Mouse (Mus musculus) embryonic facial prominence, embryonic 14.5 days (tissue): ENCODE data around the gene Mcrs1. TPM values are rescaled to one million over a fixed set of nuclear protein-coding genes. Genes with fewer than 3 reads are reported as not detected.

Experiments
- ATAC-seq: fragments of 200-750 bp; cut with Nextera tagmentation; 2 replicates; pipeline ENCODE4 v1.8.0; 2017; ENCODE audit warnings: low read depth, moderate number of reproducible peaks, moderate TSS enrichment
- DNase-seq: peaks from one replicate; pipeline ENCODE4 v3.0.0-alpha.2; 2015; ENCODE audit warnings: low spot score
- H3K27ac ChIP-seq: fragments of 300-500 bp; sonication (generic); replicated peaks from 2 replicates; pipeline ENCODE4 v1.5.1; 2014; ENCODE audit warnings: low read depth, mild to moderate bottlenecking, low read length, moderate library complexity
- H3K27me3 ChIP-seq: fragments of 300-500 bp; sonication (generic); replicated peaks from 2 replicates; pipeline ENCODE4 v1.6.1; 2014; ENCODE audit warnings: low read length; ENCODE audit not compliant: control insufficient read depth, insufficient read depth
- H3K36me3 ChIP-seq: fragments of 300-500 bp; sonication (generic); 2 replicates; pipeline ENCODE4 v1.6.1; 2014; ENCODE audit warnings: low read length, mixed read lengths; ENCODE audit not compliant: control insufficient read depth, insufficient read depth
- H3K4me1 ChIP-seq: fragments of 300-500 bp; sonication (generic); 2 replicates; pipeline ENCODE4 v1.6.1; 2014; ENCODE audit warnings: antibody characterized with exemption, low read length; ENCODE audit not compliant: control insufficient read depth, insufficient read depth
- H3K4me2 ChIP-seq: fragments of 300-500 bp; sonication (generic); 2 replicates; pipeline ENCODE4 v1.6.1; 2014; ENCODE audit warnings: low read depth, mild to moderate bottlenecking, low read length, moderate library complexity, mixed read lengths
- H3K4me3 ChIP-seq: fragments of 300-500 bp; sonication (generic); 2 replicates; pipeline ENCODE4 v1.5.1; 2014; ENCODE audit warnings: low read depth, mild to moderate bottlenecking, low read length
- H3K9ac ChIP-seq: fragments of 300-500 bp; sonication (generic); 2 replicates; pipeline ENCODE4 v1.6.1; 2014; ENCODE audit warnings: low read depth, mild to moderate bottlenecking, low read length, moderate library complexity, mixed read lengths
- H3K9me3 ChIP-seq: fragments of 300-500 bp; sonication (generic); 2 replicates; pipeline ENCODE4 v1.6.1; 2016; ENCODE audit warnings: low read length; ENCODE audit not compliant: control insufficient read depth
- WGBS: fragments of 180-500 bp; shearing (Covaris S2); extraction: QIAGEN DNeasy Blood & Tissue Kit; methylation state at CpG from one replicate; pipeline ENCODE4 v1.1.7; 2014; 5-methylcytosine and 5-hydroxymethylcytosine counted together
- polyA plus RNA-seq: library from polyadenylated mRNA; unstranded; fragments of >200 nt; fragmentation: Nextera tagmentation; extraction: Ambion mirVana; gene quantifications from 2 replicates; pipeline ENCODE4 v1.2.1, GENCODE M21; 2014

Gene Mcrs1
- polyA plus RNA-seq: 115 and 130 TPM in 2 replicates

DNA sequence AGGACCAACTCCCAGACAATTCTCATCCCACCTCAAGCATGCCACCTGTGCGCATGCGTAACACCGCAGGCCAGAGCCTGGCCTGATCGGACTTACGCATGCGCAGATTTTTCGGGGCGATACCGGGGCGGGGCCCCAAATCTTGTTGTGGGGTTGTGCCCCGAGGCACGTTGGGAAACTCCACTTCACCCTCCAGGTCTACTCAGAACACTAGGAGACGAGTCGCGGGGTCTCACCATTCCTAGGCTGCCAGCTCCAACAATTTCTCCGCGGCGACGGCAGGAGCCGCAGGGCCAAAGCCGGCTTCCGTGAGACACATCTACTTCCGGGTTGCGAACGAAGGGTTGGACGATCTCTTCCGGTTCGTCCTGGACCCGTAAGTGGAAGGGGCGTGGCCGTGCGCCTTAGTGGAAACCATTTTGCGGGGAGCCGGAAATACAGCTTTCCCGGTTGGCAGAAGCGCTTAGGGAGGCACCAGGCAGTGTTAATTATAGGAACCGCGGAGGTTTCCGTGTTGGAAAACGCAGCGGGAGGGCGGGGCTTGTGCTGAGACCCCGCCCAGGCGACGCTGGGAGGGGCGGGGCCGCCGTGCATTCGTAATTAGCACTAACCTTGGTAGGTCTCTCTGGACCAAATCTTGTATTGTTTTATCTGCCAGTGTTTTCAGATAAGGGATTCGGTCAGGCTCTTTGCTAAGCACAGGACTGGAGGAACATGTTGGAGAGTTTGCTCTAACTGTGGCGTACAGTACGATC is at the start of gene Mcrs1:
Mcrs1 (minus strand) TSS at position 336 of the 755 bp plus-strand sequence.
- Histone ChIP-seq H3K4me2 (peak within 1 kb of the TSS; percentile 68), H3K4me3 (peak within 1 kb of the TSS; percentile 50), H3K27ac (peak within 1 kb of the TSS; percentile 96), H3K4me1 (no peaks in the 10 kb centered on the region), H3K9ac (peak within 1 kb of the TSS; percentile 71), H3K9me3 (no peaks in the 10 kb centered on the region), H3K27me3 (no peaks in the 10 kb centered on the region), H3K36me3 (peaks cover 31% of the 10 kb centered on the region)
- ATAC-seq (peak; percentile 95), DNase-seq (peak; percentile 100)
- 0% methylated on average over 52 of the region's 52 CpGs for WGBS

DNA sequence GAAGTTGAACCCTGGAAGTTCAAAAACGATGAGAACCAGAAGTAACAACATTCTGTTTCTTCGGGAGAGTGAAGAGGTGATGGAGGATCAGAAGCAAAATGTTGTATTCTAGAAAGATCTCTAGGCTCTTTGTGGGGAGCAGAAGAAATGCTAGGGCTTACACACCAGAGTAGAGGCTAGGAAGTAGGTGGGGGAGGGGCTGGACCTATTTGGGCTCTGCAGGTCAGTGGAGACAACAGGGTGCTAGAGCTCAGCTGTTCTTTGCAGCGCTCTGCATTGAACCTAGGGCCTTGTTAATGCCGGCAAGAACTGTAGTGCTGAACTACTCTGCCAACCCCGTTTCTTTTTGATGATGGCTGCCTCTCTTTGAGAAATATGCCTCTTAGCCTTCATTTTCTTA is 44.5 kb upstream of the Mcrs1 start:
- Histone ChIP-seq H3K27ac (peak overlapping the region; percentile 82), H3K4me3 (peak overlapping the region; percentile 59; the same call in 1 of the 2 replicates), H3K4me1 (peaks cover 11% of the 10 kb centered on the region; the same call in 1 of the 2 replicates), H3K9me3 (no peaks in the 10 kb centered on the region), H3K9ac (no peak overlapping the region; the same call in 1 of the 2 replicates), H3K27me3 (no peaks in the 10 kb centered on the region), H3K4me2 (peak overlapping the region; percentile 55), H3K36me3 (no peaks in the 10 kb centered on the region)
- no peak for ATAC-seq
- 38% methylated on average over 5 of the region's 5 CpGs for WGBS
- DNase-seq: no peak

DNA sequence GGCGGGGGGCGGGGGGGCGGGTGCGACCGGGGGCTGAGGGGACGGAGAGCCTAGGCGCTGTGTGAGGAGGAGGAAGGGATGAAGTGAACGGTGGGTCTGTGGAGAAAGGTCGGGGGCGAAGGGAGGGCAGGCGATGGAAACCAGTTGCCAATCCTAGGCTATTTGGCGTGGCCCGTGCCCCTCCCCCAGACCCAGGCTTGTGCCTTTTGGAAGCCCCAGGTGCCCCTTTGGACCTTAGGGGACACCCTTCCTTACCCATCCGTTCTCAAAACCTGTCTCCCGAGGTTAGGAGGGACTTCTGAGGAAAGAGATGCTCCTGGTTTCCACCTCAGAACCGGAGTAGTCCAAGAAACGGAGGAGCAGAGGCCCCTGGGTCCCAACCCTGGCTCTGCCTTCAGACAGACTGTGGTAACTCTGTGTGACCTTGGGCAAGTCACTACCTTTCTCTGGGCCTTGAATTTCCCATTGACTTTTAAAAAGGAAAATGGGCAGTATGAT is 43.8 kb upstream of the Mcrs1 start, which contains the start of gene Fam186b:
Fam186b (minus strand) TSS at position 405 of the 498 bp plus-strand sequence.
- Histone ChIP-seq H3K9me3 (no peaks in the 10 kb centered on the region), H3K27me3 (no peaks in the 10 kb centered on the region), H3K36me3 (no peaks in the 10 kb centered on the region), H3K4me2 (peak within 1 kb of the TSS; percentile 55), H3K27ac (peak within 1 kb of the TSS; percentile 82), H3K9ac (peak within 1 kb of the TSS; percentile 72), H3K4me3 (peak within 1 kb of the TSS; percentile 59), H3K4me1 (peaks cover 11% of the 10 kb centered on the region; the same call in 1 of the 2 replicates)
- no peak for DNase-seq
- peak; percentile 12; the same call in 1 of the 2 replicates for ATAC-seq
- WGBS: under 1% methylated on average over 14 of the region's 17 CpGs

DNA sequence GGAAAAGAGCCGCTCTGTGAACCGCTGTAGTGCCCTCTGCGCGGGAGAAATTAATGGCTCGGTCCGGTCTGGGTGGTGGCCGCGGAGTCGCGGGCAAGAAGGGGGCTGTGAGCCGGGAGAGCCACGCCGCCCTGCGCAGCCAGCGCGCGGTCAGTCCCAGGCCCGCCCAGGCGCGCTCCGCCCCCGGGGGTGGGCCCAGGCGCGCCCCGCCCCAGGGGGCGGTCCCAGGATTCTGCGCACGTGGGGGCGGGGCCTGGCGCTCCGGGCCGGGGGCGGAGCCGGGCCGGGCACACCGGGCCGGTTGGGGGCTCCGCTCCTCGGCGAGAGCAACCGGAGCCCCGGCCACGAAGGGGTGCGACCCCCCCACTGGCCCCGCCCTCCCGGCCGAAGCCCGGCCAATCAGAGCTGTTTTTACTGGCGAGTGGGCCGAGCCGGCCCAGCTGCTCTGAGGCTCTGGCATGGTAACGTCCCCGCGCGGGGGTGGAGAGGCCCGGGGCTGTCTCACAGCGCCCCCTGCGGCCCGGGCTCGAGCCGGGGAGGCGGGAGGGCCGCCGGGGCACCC is 43.1 kb upstream of the Mcrs1 start, which contains the start of gene Prpf40b:
Prpf40b (plus strand) TSS at position 275 of the 562 bp plus-strand sequence.
- WGBS: under 1% methylated on average over 23 of the region's 64 CpGs
- peak within 1 kb of the TSS; percentile 82 for H3K27ac ChIP-seq
- ATAC-seq: peak; percentile 96
- H3K36me3 ChIP-seq: no peaks in the 10 kb centered on the region
- peak; percentile 94 for DNase-seq
- H3K4me1 ChIP-seq: peaks cover 11% of the 10 kb centered on the region; the same call in 1 of the 2 replicates
- peak within 1 kb of the TSS; percentile 72 for H3K9ac ChIP-seq
- H3K4me2 ChIP-seq: peak within 1 kb of the TSS; percentile 55
- peak within 1 kb of the TSS; percentile 59 for H3K4me3 ChIP-seq
- H3K9me3 ChIP-seq: no peaks in the 10 kb centered on the region
- no peaks in the 10 kb centered on the region for H3K27me3 ChIP-seq

DNA sequence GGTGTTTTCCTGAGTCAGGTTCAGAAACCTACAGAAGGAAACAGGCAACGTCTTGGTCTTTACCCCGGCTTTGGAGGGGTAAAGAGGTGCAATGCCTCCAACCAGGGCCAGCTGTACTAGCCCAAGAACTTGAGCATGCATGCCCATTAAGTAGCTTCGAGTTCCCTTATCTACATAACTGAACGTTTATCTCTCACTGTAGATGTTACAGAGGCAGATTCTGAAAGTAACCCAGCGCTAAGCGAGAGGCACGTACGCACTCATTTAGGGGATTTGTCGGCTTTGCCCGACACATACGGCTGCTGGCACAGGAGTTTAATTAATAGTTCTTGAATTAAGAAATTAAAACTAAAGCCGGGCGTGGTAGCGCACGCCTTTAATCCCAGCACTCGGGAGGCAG is 42.5 kb upstream of the Mcrs1 start:
- WGBS: 30% methylated on average over 16 of the region's 16 CpGs
- no peak for ATAC-seq
- Histone ChIP-seq H3K4me2 (peak overlapping the region; percentile 55), H3K4me3 (peak overlapping the region; percentile 59), H3K9me3 (no peaks in the 10 kb centered on the region), H3K36me3 (no peaks in the 10 kb centered on the region), H3K27ac (peak overlapping the region; percentile 82), H3K27me3 (no peaks in the 10 kb centered on the region), H3K4me1 (peaks cover 11% of the 10 kb centered on the region; the same call in 1 of the 2 replicates), H3K9ac (peak overlapping the region; percentile 72)
- no peak for DNase-seq

DNA sequence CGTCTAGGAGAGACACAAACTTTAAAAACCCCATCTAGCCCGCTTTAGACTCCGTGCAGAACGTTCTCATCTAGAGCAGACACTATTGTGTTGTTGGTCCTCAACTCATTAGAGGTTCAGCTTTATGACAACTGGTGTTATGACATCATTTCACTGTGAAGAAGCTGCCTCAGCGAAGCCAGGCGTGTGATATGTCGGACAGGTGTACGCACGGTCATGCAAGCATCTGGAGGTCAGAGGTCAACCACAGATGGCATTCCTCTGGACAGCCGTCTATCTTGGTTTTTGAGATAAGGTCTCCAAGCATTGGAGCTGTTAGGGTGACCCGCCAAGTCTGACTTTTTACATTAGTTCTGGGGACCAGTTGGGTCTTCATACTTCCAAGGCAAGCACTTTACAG is 38.8 kb upstream of the Mcrs1 start:
- H3K27me3 ChIP-seq: no peaks in the 10 kb centered on the region
- H3K4me1 ChIP-seq: 0 out of 2 replicates have a peak, but pooled peaks cover 5% of the 10 kb centered on the region
- no peak overlapping the region for H3K27ac ChIP-seq
- DNase-seq: no peak
- H3K4me3 ChIP-seq: no peak overlapping the region
- H3K4me2 ChIP-seq: no peak overlapping the region
- 77% methylated on average over 11 of the region's 11 CpGs for WGBS
- H3K9me3 ChIP-seq: no peaks in the 10 kb centered on the region
- no peak overlapping the region for H3K9ac ChIP-seq
- no peaks in the 10 kb centered on the region for H3K36me3 ChIP-seq
- no peak for ATAC-seq

DNA sequence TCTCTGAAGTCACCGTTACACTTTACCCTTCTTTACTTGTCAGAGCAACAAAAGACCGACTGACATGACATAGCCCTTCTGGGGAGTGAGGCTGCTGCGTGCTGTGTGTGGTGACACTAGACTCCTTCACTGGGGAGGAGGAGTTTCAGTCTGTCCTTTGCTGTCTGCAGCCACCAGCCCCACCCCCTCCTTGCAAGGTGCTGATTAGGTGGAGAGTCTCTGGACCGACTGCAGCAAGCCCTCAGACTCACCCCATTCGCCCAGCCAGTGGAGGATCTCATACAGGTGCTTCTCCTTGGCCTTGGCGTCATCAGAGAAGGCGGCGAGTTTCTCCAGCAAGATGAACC is 33.4 kb upstream of the Mcrs1 start:
- no peak overlapping the region for H3K9ac ChIP-seq
- H3K4me2 ChIP-seq: no peak overlapping the region
- H3K36me3 ChIP-seq: no peaks in the 10 kb centered on the region
- WGBS: 64% methylated on average over 7 of the region's 8 CpGs
- H3K27ac ChIP-seq: no peak overlapping the region
- DNase-seq: no peak
- 0 out of 2 replicates have a peak, but pooled peaks have one; percentile 15 for ATAC-seq
- H3K9me3 ChIP-seq: no peaks in the 10 kb centered on the region
- no peak overlapping the region for H3K4me3 ChIP-seq
- no peaks in the 10 kb centered on the region for H3K27me3 ChIP-seq
- no peaks in the 10 kb centered on the region for H3K4me1 ChIP-seq

DNA sequence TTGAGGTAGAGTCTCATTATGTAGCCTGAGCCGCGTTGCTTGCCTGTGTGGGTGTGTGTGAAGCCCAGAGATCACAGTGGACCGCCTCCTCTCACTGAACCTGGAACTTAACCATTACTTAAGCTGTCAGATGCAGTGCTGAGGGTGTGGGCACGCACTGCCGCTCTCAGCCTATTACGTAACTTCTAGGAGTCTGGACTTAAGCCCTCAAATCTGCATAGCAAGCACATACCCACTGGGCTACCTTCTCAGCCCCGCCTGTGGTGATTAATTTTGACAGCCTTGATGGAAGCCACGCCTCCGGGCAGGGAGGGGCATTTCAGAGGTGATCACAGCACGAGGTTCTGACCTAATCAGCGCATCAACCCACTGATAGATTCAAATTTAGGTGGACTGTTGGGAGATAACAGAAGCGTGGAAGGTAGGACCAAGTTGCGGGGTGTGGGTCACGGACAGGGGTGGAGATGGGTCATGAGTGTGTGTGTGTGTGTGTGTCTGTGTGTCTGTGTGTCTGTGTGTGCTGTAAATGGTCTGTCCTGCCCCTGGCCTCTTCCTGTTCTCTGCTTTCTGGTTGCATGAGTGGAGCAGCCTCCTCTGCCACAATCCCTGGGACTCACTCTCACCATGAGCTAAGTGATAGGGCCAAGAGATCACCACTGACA is 32.9 kb upstream of the Mcrs1 start:
- Histone ChIP-seq H3K4me2 (no peak overlapping the region), H3K27ac (no peak overlapping the region), H3K27me3 (no peaks in the 10 kb centered on the region), H3K4me1 (no peaks in the 10 kb centered on the region), H3K9me3 (no peaks in the 10 kb centered on the region), H3K36me3 (no peaks in the 10 kb centered on the region), H3K9ac (no peak overlapping the region), H3K4me3 (no peak overlapping the region)
- 39% methylated on average over 14 of the region's 14 CpGs for WGBS
- DNase-seq (peak; percentile 62), ATAC-seq (peak; percentile 79)
